Mouse (Mus musculus) CD4-positive, CD25-positive, alpha-beta regulatory T cell, adult 2 months (primary cell): ENCODE results near the gene Polr2i.
"Not testable (repeated sequence)": the region's sequence is repeated elsewhere in the genome, so short reads cannot be mapped to it uniquely, and the experiment has no call there.

Experiments
- DNase-seq: peaks from one replicate; pipeline ENCODE4 v3.0.0-alpha.2; 2012; ENCODE audit warnings: low read depth, low spot score

Gene Polr2i

GRCm38 (mm10) chr7:30231669-30232454, at the start of gene Polr2i, which contains the start of gene Tbcb:
Gene Polr2i (plus strand): TSS chr7:30231948.
Gene Tbcb (minus strand): TSS chr7:30232272.
- peak; percentile 97 for DNase-seq

DNA sequence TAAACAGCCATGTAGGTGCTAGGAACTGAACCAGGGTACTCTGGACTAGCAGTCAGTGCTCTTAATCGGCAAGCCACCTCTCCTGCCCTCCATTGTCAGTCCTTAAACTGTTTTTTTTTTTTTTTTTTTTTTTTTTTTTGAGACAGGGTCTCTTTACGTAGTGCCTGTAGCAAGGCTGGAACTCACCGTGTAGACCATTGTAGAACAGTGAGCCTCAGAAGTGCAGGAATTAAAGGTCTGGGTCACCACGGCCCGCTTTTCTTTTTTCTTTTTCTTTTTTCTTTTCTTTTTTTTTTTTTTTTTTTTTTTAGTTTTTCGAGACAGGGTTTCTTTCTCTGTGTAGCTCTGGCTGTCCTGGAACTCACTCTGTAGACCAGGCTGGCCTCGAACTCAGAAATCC, 48.6 kb upstream of the Polr2i start:
- not testable (repeated sequence) for DNase-seq

DNA sequence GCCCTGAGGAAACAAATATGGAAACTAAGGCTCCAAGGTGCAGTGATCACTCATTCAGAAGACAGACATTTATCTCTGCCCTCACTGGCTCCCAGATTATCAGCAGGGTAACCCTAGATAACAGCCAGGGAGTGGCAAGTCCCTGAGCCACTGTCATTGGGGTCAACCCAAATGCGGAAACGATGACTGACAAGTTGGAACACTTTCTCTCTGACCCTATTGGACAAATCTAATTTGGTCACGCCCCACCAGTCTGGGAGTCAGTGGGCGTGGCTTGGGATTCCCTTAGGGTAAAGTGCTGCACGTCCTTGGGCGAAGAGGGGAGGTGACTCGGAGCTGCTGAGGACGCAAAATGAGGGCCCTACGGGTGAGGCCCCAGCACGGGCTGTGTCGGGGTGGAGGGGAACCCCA, 47.9 kb upstream of the Polr2i start, which contains the start of gene Cox7a1:
Gene Cox7a1 (plus strand): TSS at position 266 of the 411 bp plus-strand sequence.
- DNase-seq: peak; percentile 81

DNA sequence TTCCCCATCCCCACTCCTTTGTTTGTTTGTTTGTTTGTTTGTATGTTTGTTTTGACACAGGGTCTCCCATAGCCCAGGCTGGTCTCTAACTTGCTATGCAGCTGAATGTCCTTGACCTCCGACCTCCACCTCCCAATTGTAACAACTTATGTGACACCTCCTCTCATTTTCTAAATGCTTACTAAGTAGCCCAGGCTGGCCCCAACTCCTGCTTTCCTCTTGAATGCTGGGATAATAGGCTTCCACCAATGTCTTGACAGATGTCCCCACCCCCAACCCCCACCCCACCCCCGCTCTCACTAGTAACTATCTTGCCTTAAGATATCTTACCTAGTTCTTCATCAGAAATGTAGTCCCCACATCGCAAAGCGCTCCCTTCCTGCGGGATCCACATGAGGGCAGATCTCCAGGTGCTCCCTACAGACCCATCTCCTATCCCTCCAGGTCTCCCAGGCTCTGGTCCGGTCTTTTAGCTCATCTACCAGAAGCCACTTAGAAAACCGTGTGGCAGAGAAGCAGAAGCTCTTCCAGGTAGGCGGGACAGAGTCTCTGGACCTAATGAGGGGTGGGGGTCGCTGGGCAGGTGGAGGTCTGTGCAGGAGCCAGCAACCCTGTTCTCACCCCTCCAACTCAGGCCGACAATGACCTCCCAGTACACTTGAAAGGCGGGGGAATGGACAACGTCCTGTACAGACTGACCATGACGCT, 47.0 kb upstream of the Polr2i start:
- DNase-seq: no peak

DNA sequence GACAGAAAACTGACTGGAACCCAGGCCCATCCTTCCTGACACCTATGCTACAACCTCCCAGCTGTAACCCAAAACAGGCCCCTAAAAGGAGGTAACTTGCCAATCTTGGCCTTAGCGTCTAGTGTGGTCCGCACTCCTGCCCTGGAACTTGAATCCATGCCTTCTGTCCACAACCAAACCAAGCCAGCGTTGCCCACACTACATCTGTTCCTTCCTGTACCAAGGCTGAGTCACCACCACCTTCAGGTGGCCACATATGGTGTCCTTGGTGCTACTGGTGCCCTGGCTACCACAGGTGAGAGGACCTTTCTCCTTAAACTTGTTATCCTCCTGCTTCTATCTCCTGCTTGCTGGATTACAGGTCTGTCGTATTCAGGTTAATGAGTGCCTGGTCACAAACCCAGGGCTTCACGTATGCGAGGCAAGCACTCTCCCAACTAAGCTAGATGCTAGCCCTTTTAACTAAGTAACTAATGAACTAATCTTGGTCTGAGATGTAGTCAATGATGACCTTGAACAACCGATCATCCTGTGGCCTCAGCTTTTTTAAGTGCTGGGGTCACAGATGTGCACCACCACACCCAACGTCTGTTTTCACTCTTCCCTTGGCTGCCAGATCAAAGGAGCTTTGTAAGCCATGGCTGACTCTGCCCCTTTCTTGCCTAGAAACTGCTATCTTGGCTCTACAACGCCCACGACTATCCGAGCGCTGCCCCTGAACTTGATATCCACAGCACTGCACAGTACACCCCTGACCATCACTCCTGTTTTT, 43.2 kb upstream of the Polr2i start:
- DNase-seq: no peak

DNA sequence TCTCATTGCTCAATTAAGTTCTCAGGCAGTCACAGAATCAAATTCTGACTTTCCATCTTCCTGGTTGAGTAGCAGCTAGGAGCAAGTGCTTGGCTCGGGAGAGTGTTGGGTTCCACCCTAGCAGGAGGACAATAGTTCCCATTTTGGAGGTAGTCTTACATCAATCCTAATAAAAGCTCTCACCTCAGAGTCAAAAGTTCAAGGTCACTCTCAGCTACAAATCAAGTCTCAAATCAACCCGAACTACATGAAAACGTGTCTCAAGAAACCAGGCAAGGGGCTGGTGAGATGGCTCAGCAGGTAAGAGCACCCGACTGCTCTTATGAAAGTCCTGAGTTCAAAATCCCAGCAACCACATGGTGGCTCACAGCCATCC, 42.6 kb upstream of the Polr2i start:
- DNase-seq: no peak

DNA sequence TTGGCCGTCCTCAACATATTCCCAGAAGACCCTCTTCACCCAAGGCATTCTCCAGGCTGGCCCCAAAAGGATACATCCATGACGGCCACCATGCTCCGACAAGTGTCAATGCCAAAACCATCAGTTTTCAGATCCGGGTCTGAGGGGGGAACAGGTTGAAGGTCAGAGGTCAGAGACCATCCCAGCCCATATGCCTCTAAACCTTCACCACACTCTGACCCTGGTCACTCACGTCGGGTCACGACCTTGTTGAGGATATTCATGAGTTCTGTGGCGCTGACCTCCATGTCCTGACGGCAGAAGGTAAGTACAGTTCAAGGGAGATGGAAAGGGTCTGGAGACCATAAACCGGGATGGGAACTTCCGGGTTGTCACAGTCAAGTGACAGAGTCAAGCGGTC, 39.7 kb upstream of the Polr2i start:
- DNase-seq: no peak

GRCm38 (mm10) chr7:30193013-30193412, 38.7 kb upstream of the Polr2i start:
- no peak for DNase-seq

DNA sequence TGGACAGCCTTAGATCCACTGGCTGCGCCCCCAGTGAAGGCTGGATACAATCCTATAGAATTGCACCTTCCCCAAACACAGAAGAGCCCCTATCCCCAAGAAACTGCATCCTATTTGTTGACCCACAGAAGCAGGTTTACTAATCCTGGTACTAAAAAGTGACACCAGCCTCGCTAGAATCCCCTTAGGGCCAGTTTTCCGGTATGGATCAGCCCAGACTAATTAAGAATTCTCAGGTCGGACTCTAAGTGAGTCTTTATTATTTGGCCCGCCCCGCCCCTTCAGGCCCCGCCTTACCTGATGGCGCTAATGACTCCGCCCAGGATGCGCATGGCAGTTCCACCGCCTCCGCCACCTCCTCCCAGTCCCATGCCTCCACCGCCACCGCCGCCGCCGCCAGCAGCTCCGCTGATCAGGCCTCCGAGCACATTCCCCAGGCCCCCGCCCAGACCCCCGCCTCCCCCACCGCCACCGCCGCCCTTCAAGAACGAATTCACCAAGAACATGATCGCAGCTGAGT, 38.1 kb upstream of the Polr2i start:
- DNase-seq: peak; percentile 90

GRCm38 (mm10) chr7:30194101-30194831, 37.5 kb upstream of the Polr2i start:
- no peak for DNase-seq

DNA sequence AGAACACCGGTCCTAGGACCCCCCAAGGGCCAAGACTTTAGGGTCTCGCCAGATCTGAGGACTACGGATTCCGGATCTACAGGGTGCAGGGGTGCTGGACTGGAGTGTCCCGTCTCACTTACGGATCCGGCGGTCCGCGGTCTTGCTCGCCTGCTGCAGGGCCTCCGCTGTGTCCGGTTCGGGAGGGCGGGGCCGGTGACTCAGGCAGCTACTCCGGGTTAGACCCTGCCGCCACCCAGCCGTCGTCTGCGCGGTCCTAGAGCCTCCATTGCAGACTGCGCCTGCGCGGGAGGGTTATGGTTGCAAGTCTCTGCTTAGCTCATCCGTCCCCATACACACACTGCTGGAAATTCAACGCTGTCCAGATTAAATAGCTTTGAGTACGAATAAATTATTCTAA, 36.9 kb upstream of the Polr2i start:
- peak; percentile 97 for DNase-seq

DNA sequence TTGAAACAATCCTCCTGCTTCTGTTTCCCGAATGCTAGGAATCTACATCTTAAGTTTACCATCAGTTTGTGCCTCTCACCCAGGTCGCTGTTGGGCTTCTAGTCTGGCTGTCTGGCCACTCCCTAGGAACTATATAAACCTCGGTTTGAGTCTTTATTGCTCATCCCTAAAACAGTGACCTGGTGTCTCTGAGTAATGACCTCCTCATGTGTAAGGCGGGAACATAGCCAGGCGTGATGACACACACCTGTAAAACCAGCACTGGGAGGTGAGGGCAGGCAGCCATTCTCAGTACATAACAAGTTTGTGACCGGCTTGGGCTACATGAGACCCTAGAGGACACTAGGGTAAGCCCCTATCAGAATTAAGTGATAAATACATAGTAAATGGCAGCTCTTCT, 36.3 kb upstream of the Polr2i start:
- DNase-seq: no peak

GRCm38 (mm10) chr7:30196171-30196570, 35.6 kb upstream of the Polr2i start:
- no peak for DNase-seq

- no peak for DNase-seq
Measured at GRCm38 (mm10) chr7:30197592-30198129, 34.1 kb upstream of the Polr2i start.

GRCm38 (mm10) chr7:30198481-30198971, 33.2 kb upstream of the Polr2i start, which contains the start of gene Capns1:
Gene Capns1 (minus strand): TSS chr7:30198811.
- DNase-seq: peak; percentile 91

DNA sequence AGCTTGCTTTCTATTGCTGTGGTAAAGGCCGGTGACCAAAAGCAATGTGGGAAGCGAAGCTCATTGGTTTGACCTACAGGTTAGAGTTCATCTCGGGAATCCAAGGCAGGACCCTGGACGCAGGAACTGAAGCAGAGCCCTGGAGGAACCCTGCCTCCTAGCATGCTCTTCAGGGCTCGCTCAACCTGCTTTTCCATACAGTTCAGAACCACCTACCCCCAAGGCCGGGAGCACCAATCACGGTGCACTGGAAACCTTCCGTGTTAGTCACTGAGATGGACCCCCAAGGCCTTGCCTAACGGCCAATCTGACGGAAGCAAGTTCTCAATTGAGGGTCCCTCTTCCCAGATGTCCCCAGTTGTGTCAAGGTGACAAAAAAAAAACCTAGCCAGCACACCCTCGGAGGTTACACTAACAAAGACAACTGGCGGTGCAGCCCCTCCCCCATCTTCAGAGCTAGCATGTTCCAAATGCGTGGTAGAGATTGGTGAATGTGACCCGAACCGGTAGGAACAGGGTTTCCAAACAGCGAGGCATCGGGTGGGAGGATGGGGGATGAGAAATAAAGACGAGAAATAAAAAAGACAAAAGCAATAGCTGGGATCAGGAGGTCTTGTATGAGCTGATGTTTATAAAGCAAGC, 32.1 kb upstream of the Polr2i start:
- DNase-seq: no peak

DNA sequence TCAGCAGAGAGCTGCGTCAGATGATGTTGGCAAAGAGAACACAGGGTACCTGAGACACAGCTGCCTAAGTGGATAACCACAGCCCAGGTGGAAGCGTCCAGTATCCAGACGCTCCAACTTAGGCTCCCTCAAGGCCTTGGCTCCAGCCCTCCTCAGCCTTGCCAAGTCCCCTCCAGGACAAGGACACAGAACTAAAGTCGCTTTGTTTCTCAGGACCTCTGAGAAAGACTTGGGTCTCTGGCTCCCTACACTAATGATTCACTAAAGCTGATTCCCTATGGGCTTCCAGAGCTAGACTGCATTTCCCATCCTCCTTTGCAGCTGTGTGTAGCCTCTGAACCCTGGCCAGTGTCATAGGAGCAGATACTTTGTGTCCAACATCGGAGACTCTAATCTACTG, 31.5 kb upstream of the Polr2i start:
- DNase-seq: no peak

DNA sequence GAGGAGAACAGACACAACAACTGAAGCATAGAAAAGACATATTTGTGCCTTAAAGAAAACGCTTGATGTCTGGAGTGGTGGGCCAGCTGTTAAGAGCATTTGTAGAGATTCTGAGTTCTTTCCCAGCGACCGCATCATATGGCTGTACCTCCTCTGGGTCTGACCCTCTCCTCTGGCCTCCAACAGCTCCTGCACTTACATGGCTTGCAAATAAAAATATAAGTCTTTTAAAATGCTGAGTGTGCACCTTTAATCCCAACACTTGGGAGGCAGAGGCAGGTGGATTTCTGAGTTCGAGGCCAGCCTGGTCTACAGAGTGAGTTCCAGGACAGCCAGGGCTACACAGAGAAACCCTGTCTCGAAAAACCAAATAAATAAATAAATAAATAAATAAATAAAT, 31.1 kb upstream of the Polr2i start:
- DNase-seq: not testable (repeated sequence)

DNA sequence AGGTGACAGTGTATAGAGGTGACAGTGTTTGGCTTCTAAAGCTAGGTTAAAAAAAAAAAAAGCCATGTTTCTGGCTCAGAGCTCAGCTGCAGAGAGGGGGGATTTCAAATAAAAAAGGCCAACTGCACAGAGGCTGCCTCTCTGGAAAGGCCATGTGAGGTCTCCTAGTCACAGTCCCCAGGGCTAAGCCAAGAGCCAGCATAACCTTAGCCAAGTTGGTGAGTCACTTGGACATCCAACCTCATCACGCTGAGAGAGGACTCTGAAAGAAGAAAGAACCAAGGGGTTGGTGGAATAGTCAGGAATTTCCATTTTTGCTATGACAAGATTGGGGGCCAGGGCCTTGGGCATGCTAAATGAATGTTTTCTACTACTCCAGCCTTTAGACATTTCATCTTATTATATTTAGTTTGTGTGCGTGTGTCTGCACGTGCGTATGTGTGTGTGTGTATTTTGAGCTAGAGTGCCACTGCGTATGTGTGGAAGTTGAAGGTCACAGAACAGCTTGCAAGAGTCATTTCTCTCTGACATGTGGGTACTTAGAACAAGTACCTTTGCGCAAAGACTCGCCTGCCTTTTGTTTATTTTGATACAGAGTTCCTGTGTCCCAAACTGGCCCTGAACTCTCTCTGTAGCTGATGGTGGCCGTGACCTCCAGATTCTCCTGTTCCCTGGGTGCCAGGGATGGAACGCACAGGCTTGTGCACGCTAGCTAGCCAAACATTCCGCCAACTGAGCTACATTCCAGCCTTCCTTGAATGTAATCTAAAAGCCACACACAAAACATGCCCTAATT, 28.7 kb upstream of the Polr2i start:
- no peak for DNase-seq
